Mouse (Mus musculus) small intestine, adult 2 months (tissue): ENCODE measurements around the gene Lysmd1.

Experiments
- CTCF ChIP-seq: fragments of 200-500 bp; IDR thresholded peaks from 2 replicates; pipeline ENCODE4 v1.5.1; 2012; ENCODE audit warnings: low read depth, mild to moderate bottlenecking, control low read depth, inconsistent platforms, low read length, moderate library complexity, mixed read lengths; ENCODE audit not compliant: insufficient replicate concordance, insufficient read length; ENCODE audit errors: extremely low read depth
- POLR2A ChIP-seq: fragments of 200-500 bp; IDR thresholded peaks from 2 replicates; pipeline ENCODE4 v1.6.1; 2012; ENCODE audit warnings: low read depth, mild to moderate bottlenecking, control low read depth, inconsistent platforms, low read length, moderate library complexity

- TF ChIP-seq CTCF = no peak
- TF ChIP-seq POLR2A = no peak
Measured at GRCm38 (mm10) chr3:95184796-95185577, 51.1 kb downstream of the Lysmd1 start.
